Mouse (Mus musculus) urinary bladder, postnatal 4 days (tissue): ENCODE results near the gene Pou6f1.
"Not testable (repeated sequence)": the region's sequence is repeated elsewhere in the genome, so short reads cannot be mapped to it uniquely, and the experiment has no call there.

Experiments used
- DNase-seq, 2 experiments: peaks; one replicate each; pipeline ENCODE4 v3.0.0; 2021 to 2022; ENCODE audit warnings: low spot score in 2 of 2

Gene Pou6f1

DNA sequence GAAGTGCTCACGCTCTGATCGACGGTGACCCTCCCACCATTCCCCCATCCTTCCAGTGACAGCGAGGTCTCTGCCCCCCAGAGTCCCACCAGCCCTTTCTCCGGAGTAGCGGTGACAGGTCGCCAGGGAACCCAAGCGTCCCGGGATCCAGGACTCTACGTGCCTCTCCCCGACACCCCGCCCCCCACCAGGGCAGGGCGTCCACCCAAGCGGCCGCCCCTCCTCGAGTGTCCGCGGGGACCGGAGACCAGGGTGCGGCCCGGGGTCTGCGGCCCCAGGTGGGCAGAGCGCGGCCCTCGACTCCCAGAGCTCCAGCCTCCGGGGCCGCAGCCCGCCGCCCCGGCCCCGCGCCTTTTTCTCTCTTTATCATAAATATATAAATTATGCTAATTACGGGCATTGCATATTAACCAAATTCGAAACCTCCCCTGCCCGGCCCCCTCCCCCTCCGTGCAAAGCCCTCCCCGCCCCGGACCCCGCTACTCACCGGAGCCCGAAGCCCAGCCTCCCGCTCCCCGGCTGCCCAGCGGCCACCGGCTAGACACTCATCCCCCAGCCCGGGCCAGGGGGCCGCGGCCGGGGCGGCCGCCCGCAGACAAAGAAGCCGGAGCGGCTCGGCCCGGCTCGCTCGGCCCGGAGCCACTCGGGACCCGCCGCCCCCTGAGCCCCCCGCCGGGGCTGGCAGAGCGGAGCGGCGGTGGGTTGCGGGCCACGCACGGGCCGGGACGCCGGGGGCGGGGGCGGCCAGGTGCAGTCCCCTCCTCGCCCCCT, at the start of gene Pou6f1:
Gene Pou6f1, minus strand, starts transcription at position 709 of the 771 bp plus-strand sequence.
- peak in 1 of 2 experiments; percentile 36 for DNase-seq

DNA sequence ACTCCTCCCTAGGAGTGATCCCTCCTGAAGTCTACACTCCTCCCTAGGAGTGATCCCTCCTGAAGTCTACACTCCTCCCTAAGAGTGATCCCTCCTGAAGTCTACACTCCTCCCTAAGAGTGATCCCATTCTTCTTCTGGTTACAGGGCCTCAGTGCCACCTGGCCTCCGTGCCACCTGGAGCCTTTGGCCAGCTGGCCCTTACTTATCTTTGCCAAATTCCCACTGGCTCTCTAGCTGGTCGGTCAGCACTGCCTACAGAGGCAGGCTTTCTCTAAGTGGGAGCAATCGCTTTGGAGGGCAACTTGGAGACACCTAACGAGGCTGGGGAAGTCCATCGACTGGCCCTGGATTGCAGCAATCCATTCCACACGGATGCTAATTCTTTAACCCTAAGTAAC, 46.4 kb upstream of the Pou6f1 start:
- no peak for DNase-seq

DNA sequence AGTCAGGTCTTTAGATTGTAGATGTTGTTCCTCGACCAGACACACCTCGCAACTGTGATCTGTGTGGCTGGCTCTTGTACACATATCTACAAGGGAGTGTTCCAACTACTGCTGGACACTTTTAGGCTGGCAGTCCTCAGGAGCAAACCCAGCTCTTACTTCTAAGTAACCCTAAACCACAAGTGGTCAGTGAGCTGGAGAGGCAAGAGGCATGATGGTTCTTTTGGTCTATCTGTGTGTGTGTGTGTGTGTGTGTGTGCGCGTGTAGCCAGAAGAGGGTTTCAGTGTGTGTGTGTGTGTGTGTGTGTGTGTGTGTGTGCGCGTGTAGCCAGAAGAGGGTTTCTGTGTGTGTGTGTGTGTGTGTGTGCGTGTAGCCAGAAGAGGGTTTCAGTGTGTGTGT, 42.7 kb upstream of the Pou6f1 start:
- DNase-seq = no peak

DNA sequence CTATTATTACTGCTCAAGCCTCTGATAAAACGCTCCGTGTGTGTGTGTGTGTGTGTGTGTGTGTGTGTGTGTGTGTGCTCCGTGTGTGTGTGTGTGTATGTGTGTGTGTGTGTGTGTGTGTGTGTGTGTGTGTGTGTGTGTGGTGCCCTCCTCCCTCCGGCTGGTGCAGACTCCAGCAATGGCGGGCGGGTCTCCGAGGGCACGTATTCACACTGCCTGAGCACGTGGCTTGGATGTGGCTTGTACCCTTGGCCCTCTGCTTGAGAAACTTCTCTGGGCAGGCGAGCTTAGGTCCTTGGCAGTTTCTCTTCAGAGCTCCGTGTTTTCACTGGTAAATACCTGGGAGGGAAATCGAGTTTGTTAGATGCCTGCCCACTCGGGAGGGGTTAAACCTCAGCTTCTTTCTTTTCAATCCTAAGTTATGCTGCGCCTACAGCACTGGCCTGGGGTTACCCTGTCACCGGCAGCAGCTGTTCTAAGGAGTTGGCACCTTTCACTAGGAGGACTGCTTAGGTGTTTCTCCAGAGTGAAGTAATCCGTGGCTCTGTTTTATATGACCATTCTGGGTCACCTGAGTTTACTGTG, 41.5 kb upstream of the Pou6f1 start:
- DNase-seq = no peak

DNA sequence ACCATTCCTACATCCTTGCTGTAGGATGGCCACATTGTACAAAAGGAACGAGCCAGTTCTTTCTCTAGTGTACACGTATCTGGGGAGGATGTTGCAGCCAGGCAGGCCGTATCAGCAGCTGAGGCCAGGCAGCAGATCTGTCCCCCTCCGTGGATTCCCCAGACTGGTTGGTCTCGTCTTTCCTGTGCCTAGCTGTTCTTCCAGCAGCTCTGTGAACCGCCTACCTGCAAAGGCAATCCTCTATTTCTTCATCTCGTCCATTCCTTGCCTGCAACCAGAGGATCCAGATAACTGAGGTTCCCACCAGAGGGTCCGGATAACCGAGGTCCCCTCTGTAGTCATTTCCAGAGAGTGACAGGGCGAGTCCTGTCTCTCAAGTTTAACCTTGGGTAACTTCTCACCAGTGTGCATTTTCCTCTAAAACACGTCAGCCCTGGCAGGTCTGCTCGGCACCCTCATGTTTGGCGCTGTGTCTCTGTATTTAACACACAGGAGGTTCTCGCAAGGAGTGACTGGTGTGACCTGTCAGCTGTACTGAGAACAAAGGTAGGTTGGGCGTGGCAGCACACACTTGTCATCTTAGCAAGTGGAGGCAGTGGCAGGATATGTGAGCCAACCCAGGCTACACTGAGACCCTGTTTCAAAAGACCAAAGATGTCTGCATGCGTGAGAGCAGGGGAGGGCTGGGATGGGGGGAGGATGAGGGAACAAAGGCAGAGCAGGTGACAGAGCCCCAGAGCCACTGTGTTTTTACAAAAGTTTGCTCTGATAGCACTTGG, 40.4 kb upstream of the Pou6f1 start:
- no peak for DNase-seq

DNA sequence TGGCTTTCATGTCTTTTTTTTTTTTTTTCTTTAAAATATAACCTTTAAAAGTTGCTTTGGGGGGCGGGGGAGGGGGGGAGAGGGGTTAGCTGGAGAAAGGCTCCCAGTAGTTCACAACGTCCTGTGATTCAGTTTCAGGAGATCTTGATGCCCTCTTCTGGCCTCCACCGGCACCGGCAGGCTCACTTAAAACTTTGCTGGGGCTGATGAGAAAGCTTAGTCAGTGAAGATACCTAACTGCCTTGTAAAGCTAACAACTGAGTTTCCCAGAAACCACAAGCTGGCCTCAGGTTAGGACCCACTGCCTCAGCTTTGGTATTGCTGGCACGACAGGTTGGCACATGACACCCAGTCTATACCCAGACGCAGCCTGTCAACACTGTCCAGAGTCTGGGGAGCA, 37.9 kb upstream of the Pou6f1 start:
- DNase-seq = no peak

DNA sequence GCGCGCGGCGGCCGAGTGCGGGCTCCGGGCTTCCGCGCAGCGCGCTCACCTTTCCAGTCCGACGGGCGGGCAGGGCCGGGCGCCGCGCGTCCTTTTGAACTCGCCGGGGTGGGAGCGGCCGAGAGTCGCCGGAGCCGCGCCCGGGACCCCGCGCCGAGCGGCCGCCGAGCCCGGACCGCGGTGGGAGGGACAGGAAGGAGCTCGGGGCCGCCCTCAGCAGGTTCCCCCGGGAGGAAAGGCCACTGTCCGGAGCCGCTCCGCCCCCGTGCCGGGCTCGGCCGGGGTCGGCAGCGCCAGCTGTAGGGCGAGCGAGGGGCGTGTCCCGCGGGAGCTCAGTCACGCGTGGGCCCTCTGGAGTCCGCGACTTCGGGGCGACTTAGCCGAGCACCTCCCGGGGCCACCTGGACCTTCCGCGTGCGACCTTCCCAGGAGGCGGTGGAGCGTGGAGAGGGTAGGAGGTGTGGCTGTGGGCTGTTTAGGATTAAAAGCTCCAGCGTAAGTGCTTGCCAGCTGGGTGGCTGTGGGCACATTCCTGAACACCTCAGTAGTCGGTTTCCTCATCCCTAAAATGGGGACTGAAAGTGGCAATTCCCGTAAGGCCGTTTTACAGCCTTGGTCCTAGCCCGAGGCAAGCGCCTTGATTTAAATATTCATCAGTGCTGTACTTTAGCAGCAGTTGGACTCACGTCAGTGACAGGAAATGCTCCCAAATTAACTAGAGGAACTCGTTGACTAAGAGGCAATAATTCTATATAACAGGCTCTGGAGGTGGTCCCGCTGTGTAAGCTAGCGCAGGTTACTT, 37.1 kb upstream of the Pou6f1 start, which contains the start of gene Smagp:
Gene Smagp, minus strand, starts transcription at position 241 of the 802 bp plus-strand sequence.
- DNase-seq = peak in 1 of 2 experiments; percentile 36

DNA sequence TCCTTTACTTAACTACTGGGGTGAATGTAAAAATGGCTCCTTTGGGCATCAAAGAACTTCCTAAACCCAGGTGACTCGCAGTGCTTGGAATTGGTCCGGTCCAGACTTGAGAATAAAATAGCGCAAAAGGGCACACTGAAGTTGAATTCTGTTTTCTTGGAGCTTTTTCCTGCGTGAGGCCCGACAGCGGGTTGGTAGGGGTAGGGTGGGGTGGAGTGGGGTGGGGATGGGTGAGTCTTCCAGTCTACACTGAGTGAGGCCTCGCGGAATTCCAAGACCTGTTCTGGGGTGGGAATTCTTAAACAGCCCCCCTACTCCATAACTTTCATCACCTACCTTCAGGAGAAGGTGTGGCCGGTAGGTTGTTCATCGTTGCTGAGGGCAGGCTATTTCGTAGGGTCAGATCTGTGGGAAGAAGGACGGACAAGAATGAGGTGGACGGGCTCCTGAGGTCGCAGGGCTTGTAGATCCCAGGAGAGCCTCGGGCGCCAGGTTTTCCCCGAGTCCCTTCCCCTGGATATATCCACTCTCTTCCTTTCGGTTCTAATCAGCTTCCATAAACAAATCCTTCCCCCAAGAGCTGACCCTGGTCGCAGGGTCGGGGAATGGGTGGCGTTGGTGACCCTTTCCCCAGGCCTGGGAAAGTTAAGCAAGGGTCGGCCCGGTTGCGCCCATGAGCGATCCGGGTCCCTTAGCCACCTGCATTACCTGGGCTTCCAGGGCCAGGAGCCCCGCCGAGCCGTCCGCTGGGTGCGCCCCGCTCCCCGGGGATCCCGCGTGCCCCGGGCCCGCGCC, 36.3 kb upstream of the Pou6f1 start:
- DNase-seq = no peak

DNA sequence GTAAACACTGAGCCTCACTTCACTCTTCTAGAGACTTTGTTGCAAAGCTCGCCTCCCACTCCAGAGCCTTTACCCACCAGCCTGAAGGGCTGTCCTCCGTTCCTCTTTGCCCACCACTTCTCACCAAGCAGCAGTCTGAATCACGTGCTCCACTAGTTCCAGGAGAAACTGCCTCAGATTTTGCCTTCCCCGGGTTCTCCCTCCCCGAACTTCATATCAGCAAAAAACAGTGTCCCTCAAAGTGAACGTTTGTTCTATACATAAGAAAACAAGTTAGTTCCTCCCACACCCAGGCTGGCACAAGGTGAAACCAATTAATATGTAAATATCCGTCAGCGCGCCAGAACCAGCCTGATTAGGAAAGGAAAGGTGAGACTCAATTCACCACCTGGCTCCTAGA, 35.5 kb upstream of the Pou6f1 start:
- no peak for DNase-seq

DNA sequence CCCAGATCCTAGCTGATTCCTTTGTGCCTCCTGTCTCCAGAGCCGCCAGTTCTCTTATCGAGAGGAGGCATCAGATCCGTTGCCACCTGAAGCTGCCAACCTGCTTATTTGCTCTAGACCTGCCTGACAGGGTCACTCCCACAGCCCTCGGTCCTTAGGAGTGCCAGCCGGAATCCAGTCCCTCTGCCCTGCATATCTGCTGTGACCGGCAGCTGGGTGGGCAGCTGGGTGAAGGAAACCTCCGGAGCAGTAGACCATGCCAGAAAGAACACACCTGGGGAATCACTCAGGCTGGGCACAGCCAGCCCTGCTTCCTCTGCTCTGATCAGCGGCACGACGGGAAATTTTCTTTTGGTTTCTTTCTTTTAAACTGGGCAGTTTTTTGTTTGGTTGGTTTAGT, 33.6 kb upstream of the Pou6f1 start:
- DNase-seq = no peak

DNA sequence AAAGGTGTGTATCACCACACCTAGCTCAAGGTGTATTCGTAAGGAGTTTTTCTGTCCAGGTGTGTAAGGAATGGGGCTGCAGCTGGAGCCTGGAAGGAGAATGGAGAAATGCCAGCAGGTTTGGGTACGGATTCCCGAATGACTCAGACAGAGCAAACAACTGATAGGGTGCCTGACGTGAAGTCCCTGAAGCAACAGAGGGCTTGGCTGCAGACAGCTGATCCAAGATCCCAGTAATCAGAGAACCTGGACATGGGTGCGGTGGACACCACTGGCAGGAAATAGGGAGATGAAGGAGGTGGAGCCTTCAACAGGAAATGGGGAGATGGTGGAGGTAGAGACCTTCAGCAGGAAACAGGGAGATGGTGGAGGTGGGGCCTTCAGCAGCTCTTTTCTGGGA, 32.5 kb upstream of the Pou6f1 start:
- no peak for DNase-seq

DNA sequence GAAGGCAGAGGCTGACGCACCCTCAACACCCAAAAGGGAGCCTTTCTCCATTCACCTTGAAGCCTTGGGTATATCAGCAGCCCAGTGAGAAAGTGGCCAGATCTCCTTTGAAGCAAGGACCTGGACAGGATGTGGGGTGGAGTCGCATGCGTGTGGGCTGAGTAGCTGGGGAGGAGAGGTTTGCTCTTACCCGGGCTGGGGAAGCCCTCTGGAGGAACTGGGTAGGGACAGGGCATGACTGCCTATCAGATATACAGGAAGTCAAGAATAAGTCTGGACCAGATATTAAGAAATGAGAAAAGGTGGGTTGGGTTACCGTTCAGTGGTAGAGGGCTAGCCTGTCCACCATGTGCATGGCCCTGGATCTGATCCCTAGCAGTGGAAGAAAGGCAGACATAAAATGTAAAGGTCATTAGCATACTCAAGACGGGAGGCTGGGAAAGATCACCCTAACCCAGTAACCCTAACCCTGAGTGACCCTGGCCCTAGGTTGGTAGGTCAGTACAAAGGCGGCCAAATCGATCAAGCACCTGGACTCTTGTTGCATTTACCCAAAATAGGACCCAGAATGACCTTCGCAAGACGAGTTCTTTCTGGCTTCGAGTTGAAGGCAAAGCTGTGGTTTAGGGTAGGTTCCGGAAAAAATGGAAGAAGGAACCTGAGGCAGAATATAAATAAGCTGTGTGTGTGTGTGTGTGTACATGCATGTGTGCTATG, 31.8 kb upstream of the Pou6f1 start:
- no peak for DNase-seq

DNA sequence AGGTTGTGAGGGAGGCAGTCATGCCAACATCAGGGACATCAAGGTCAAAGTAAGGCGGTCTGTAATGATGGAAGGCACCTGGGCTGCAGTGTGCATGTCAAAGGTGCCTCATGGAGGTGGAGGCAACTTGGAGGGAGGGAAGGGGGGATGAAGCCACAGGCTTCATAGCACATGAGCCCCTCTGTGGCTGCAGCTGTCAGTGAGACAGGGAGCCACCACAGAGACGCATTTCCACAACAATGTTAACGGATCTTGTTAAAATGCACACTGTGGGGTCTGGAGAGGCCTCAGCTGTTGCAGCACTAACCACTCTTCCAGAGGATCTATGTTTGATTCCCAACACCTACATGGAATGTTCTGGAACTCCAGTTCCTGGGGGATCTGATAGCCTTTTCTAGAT, 30.3 kb upstream of the Pou6f1 start:
- no peak for DNase-seq

DNA sequence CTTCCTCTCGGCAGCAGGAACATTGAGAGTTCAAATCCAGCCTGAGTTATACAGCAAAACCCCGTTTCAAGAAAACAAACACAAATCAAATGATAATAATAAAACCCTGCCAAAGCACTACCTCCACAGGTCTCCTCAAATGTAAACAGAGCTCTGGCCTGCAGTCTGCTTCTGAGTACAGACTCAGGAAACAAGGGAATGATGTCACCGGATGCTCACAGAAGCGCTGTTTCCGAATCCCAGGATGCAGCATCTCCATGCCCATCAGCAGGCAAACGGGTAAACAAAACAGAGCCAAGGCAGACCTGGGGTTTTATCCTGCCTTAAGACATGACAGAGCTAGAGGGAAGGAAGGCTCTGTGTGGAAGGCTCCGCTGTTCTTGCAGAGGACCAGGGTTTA, 29.0 kb upstream of the Pou6f1 start:
- no peak for DNase-seq

DNA sequence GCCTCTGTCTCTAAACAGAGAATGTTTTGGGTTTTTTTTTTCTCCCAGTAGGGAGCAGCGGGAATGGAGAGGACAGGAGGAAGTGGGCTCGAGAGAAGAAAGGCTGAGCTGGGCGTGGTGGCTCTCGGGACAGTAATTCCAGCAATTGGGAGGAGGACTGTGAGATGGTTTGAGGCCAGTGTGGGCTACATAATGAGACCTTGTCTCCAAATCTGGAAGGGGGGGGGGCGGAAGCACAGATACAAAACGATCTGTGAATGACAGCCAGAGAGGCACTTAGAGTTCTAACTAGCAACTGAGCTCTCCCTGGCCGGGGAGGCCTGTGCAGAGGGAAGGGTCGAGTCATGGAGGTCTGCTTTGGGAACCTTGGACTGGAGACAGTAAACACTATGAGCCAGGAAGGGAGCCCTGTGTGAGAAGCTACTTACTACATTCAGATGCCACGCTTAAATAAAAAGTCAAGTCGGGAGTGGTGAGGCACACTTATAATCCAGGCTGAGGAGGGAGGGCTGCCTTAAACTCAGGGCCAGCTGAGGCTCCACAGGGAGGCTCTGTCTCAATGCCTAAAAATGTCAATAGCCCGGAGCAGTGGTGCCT, 28.1 kb upstream of the Pou6f1 start:
- DNase-seq = no peak

DNA sequence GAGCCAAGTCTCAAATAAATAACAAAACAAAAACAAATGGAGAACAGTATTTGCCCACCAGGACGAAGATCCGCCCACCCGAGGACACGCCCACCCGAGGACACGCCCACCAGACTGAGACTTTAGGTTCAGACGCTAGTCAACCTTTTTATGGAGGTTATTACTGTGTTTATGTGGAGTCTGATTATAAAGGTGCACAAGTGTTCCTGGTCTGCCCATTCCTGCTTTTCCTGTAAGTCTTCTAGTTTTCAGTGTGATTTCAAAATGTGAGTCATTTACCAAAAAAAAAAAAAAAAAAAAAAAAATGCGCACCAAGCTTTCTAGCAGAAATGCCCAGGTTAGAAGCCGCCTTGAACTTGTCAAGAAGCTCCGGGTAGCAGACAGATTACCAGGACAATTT, 27.5 kb upstream of the Pou6f1 start:
- no peak for DNase-seq

DNA sequence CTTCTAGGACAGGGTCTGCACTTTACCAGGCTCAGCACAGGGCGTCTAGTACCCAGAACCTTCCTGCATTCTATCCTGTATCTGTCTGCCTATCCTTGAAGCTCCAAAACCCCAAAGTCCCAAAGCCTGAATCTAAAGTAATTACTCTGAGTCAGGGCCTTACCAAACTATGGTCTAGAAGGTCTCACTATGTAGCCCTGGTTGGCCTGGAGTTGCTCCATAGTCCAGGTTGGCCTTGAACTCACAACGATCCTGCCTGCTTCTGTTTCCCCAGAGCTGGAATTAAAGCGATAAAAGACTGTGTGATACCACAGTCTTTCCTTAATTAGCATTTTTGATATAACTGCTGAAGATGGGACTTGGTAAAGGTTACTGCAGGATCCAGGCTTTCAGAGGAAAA, 24.7 kb upstream of the Pou6f1 start:
- no peak for DNase-seq

DNA sequence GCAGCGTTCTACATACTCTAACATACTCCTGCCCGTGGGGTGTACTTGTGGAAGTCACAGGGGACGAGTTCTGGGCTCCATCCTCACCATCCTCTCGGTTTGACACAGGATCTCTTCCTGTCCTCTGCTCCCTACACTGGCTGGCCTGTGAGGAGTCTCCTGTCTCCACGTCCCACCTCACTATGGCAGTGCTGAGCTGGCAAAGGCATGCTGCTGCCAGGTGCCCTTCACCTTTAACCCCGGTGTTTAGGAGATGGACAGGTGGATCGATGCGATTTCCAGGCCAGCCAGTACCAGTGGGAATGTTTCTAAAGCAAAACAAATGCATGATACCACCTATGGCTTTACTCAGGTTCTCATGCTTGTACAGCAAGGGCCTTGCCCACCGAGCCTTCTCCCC, 24.0 kb upstream of the Pou6f1 start:
- DNase-seq = no peak

DNA sequence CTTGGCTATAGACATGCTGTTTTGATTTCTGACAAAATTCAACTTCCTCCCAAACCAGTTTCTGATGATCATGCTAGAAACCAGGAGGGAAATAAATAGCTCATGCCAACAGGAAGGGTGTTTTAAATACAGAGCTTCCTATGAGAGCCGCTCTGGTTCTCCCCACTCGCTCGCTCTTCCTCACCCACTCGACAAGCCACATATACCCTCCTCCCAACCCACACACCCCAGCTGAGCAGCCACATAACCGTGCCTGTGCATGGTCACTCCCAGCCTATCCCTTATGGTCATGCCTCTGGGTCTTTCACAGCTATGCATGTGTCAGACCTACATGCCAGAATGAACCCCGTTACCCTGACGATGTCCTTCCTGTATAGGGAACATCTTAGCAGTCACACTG, 22.4 kb upstream of the Pou6f1 start:
- no peak for DNase-seq

DNA sequence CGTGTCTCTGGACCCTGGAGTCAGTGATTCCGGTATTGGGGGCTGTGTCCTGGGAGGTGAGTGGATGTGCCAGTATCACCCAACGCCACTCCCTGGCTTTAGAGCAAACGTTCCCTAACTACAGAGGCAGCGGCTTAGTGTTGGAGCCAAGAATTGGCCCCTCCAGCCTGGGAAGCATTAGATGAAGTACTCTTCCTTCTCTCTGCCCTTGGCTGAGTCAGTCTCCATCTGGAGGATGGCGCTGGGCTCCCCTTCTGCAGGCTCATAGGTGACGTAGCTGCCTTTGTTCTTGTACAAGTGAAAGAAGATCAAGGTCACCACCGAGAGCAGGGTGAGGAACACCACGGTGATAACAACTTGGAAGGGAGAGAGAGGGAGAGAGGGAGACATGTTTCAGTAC, 21.9 kb upstream of the Pou6f1 start:
- not testable (repeated sequence) for DNase-seq
